ENCODE assay signal across 8 mouse cellular contexts in the genomic region with DNA sequence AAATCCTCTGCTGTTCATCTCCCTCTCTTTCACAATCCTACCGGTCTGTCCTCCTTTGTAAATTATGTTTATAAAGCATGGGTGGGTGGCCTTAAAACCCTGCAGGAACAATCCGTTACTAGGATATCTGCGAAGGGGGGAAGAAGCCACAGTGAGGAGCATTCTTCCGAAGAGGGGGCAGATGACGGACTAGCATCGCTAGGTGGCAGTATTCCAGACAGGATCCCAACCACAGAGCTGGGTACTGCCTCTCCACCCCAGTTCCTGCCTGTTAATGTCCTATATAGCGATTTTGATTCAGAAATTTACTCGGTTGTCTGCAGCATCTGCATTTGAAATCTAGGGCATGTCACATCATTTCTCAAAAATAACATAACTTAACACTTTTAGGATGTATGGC.
DNase-seq lines count a peak whose midpoint lies in the region; ATAC-seq and TF ChIP-seq lines count a peak whose summit lies in the region.
"Had no signal": no experiment of that assay in that cellular context is flagged by ENCODE, and none has a peak within 500 bp of the region (broad histone marks: within the 10 kb centered on the region; RNA-seq: fewer than 3 reads in every experiment).

No protein-coding gene starts in this region.

- peak; percentile 87 for ATAC-seq in hindbrain, postnatal 0 days

- no peak overlapping the region for H3K4me3 ChIP-seq in hindbrain, postnatal 0 days (ENCODE audit: low read length)
- no peak overlapping the region for H3K4me3 ChIP-seq in midbrain, embryonic 10.5 days
- H3K4me3 ChIP-seq: liver, embryonic 15.5 days had no signal

- peak; percentile 58 for DNase-seq in R1 (ENCODE audit: low read depth, low spot score)
- DNase-seq in cerebellum, adult 18-20 months = peak; percentile 75 to 78
- DNase-seq in frontal cortex, adult 2 months (ENCODE audit: extremely low spot score in 1 of 2, low spot score in 1 of 2) = peak; percentile 50 to 79
- DNase-seq in hindbrain, postnatal 0 days (ENCODE audit: low spot score) = peak; percentile 76
- DNase-seq in left cerebral cortex, adult 8-10 months (ENCODE audit: low spot score in 2 of 2) = peak; percentile 18 to 25
- peak; percentile 58 for DNase-seq in midbrain, embryonic 10.5 days (ENCODE audit: low spot score)
- DNase-seq in skeletal muscle tissue, adult 2 months (ENCODE audit: low read depth, low spot score) = peak; percentile 38

- no peaks in the 10 kb centered on the region for H3K27me3 ChIP-seq in hindbrain, postnatal 0 days (ENCODE audit: insufficient read depth, low read length)
- no peaks in the 10 kb centered on the region for H3K27me3 ChIP-seq in midbrain, embryonic 10.5 days (ENCODE audit: low read depth, poor library complexity, severe bottlenecking)
- H3K27me3 ChIP-seq: liver, embryonic 15.5 days had no signal

- no peak overlapping the region for H3K9ac ChIP-seq in hindbrain, postnatal 0 days (replicated peaks; ENCODE audit: low read length)
- H3K9ac ChIP-seq: liver, embryonic 15.5 days had no signal

- H3K9me3 ChIP-seq in hindbrain, postnatal 0 days (ENCODE audit: low read length) = no peaks in the 10 kb centered on the region
- no peaks in the 10 kb centered on the region for H3K9me3 ChIP-seq in midbrain, embryonic 10.5 days (replicated peaks)
- H3K9me3 ChIP-seq: liver, embryonic 15.5 days had no signal

- H3K27ac ChIP-seq in hindbrain, postnatal 0 days = no peak overlapping the region
- no peak overlapping the region for H3K27ac ChIP-seq in midbrain, embryonic 10.5 days (replicated peaks)
- H3K27ac ChIP-seq: liver, embryonic 15.5 days had no signal

- WGBS in hindbrain, postnatal 0 days = 10% methylated on average over 8 of the region's 8 CpGs
- WGBS in midbrain, embryonic 10.5 days = 15% methylated on average over 8 of the region's 8 CpGs

- peak; percentile 75 for TF ChIP-seq CTCF in hindbrain, postnatal 0 days (IDR thresholded peaks at IDR 0.05; ENCODE audit: low read depth)

- H3K4me2 ChIP-seq in hindbrain, postnatal 0 days (ENCODE audit: low read depth, low read length) = no peak overlapping the region
- H3K4me2 ChIP-seq: liver, embryonic 15.5 days had no signal

- H3K36me3 ChIP-seq in hindbrain, postnatal 0 days (ENCODE audit: insufficient read depth, low read length) = no peaks in the 10 kb centered on the region
- H3K36me3 ChIP-seq in midbrain, embryonic 10.5 days = no peaks in the 10 kb centered on the region
- H3K36me3 ChIP-seq: liver, embryonic 15.5 days had no signal

- no peaks in the 10 kb centered on the region for H3K4me1 ChIP-seq in hindbrain, postnatal 0 days (ENCODE audit: insufficient read depth, low read length)
- H3K4me1 ChIP-seq in midbrain, embryonic 10.5 days = no peaks in the 10 kb centered on the region
- H3K4me1 ChIP-seq: liver, embryonic 15.5 days had no signal

Comparison
In these comparisons a context has a peak if more than half of its experiments do, and no peak if none do; other contexts are left out.
1. DNase-seq: peak in every context shown above with its lines; median percentile 76 in cerebellum, adult 18-20 months; 76 in hindbrain, postnatal 0 days; 64 in frontal cortex, adult 2 months; 58 in R1; 58 in midbrain, embryonic 10.5 days; 38 in skeletal muscle tissue, adult 2 months; 22 in left cerebral cortex, adult 8-10 months.